Mouse (Mus musculus): ENCODE data around the gene Nars2. TPM values are rescaled to one million over a fixed set of nuclear protein-coding genes. Genes with fewer than 3 reads are reported as not detected.

Gene Nars2
- polyA plus RNA-seq (2012; rRNA removed) (7.4 and 8.5 TPM in 2 replicates), polyA plus RNA-seq (2014; fragmentation: Nextera tagmentation; extraction: Ambion mirVana) (21.0 and 23.1 TPM in 2 replicates)

DNA sequence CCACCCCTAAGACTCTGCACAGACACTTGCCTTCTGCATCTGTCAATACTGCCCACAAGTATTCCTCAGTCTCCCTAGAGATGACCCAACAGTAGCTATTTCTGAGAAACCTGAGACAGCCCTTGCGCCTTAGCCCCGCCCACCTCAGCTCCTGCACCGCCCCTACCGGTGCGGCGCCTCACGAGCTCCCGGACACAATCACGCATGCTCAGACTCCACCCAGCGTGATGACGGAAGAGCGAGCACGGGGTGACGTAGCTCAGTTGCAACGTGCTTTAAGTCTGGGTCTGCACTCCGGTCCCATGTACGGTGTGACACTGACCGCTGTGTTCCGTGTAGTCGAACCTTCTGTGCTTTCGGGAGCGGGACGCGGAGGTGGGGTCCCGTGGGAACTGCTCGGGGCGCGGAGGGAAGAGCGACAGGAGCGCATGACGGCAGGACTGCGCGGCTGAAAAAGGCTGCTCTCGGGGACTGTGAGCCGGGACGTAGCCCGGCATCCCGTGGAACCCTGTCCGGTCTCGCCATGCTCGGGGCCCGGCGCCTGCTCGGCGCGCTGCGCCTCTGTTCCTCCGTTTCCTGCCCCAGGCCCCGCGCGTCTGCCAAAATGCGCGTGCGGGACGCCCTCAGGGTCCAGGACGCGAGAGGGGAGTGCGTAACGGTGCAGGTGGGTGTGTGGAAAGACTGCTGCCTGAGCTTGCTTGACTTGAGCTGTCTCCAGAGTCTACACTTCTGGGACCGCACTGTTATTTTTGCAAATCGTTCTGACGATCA, at the start of gene Nars2:
TSS of gene Nars2 (plus strand) at position 225 of the 771 bp plus-strand sequence.
- DNase-seq (ENCODE audit: low spot score): peak; percentile 95
- WGBS: under 1% methylated on average over 49 of the region's 62 CpGs

DNA sequence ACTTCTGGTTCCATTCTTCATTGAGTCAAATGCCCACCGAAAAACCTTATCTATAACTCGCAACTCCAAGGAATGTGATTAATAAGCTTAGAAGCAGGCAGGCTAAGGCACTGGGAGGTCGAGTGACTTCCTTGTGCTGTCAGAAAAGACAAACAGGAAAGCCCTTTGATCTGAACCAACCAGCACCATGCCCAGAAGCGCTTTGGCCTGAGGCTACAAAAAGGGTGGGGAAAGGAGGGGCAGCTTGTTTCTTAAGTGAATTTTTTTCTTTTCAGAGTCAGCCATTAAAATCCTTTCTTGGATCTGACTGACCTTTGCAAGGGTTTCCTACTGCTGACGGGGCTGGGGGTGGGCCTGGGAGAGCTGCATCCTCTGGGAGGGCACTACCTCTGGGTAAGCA, 49.1 kb upstream of the Nars2 start:
- peaks cover 10% of the 10 kb centered on the region for H3K4me1 ChIP-seq (ENCODE audit: control insufficient read depth, insufficient read depth, low read length)
- H3K27ac ChIP-seq (replicated peaks; ENCODE audit: low read depth, low read length): no peak overlapping the region
- H3K9ac ChIP-seq (ENCODE audit: low read depth, low read length, severe bottlenecking): no peak overlapping the region
- ATAC-seq (ENCODE audit: low FRiP score, low read depth): no peak
- H3K4me3 ChIP-seq (replicated peaks; ENCODE audit: low read length): no peak overlapping the region
- no peak for TF ChIP-seq POLR2A (IDR thresholded peaks at IDR 0.05; ENCODE audit: borderline replicate concordance, extremely low read depth, insufficient read depth, insufficient read length)
- H3K36me3 ChIP-seq (ENCODE audit: control insufficient read depth, insufficient read depth, low read length): peaks cover 18% of the 10 kb centered on the region
- no peak overlapping the region for H3K4me2 ChIP-seq (replicated peaks; ENCODE audit: low read depth, low read length, severe bottlenecking)
- H3K27me3 ChIP-seq (ENCODE audit: control insufficient read depth, insufficient read depth, low read length): no peaks in the 10 kb centered on the region
- DNase-seq (ENCODE audit: low spot score): no peak
- WGBS: 49% methylated on average over 5 of the region's 5 CpGs
- H3K9me3 ChIP-seq (ENCODE audit: control insufficient read depth, low read length): no peaks in the 10 kb centered on the region

More for the DNA sequence above, at the start of gene Nars2:
- peak within 1 kb of the TSS; percentile 87 for H3K4me3 ChIP-seq (replicated peaks; ENCODE audit: low read length)
- peaks cover 6% of the 10 kb centered on the region; the same call in 1 of the 2 replicates for H3K4me1 ChIP-seq (ENCODE audit: control insufficient read depth, insufficient read depth, low read length)
- H3K27me3 ChIP-seq (ENCODE audit: control insufficient read depth, insufficient read depth, low read length): no peaks in the 10 kb centered on the region
- H3K36me3 ChIP-seq (ENCODE audit: control insufficient read depth, insufficient read depth, low read length): peaks cover 4% of the 10 kb centered on the region; the same call in 1 of the 2 replicates
- H3K9ac ChIP-seq (ENCODE audit: low read depth, low read length, severe bottlenecking): peak within 1 kb of the TSS; percentile 84
- no peaks in the 10 kb centered on the region for H3K9me3 ChIP-seq (ENCODE audit: control insufficient read depth, low read length)
- H3K4me2 ChIP-seq (replicated peaks; ENCODE audit: low read depth, low read length, severe bottlenecking): peak within 1 kb of the TSS; percentile 60
- H3K27ac ChIP-seq (replicated peaks; ENCODE audit: low read depth, low read length): peak within 1 kb of the TSS; percentile 83
- peak; percentile 100 for ATAC-seq (ENCODE audit: low FRiP score, low read depth)
- TF ChIP-seq POLR2A (IDR thresholded peaks at IDR 0.05; ENCODE audit: borderline replicate concordance, extremely low read depth, insufficient read depth, insufficient read length): peak; percentile 56; the same call in 1 of the 2 replicates

DNA sequence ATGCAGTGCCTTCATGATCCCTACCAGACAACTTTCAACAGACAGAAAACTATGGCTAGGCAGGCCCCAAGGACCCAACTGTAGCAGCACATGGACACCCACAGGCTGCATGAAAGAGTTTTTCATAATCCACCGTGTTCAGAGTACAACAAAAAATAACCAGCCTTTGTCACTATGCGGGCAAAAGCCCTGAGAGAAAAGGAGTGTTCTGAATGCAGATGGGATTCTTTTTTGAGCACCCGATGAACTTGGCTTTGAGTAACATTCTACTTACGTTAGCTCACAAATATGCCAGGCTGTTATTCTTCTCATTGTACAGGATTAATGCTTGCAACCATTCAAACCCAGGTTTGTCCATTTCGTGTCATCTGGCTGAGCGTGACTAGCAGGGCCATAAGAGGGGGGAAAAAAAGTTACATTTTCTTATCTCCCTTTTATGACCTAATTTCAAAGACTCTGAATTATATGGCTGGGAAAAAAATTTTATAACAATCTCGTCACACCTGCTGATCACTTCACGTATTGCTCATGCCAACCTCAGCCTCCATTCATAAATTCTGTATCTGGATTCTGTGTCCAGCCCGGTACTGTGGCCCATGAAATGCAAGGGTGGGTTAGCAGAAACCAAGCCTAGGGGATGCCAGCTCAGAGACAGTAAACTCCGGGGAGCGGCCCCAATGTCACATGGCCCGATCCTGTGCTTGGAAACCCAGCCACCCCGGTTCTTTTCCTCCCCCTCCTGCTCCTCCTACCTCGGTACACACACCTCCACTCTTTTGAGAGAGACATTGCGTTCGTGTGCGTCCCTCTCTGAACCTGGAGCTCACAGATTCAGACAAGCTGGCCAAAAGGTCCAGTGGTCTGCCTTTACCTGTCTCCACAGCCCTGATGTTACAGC, 48.0 kb upstream of the Nars2 start:
- WGBS: 82% methylated on average over 17 of the region's 17 CpGs
- no peak overlapping the region for H3K4me2 ChIP-seq (replicated peaks; ENCODE audit: low read depth, low read length, severe bottlenecking)
- no peak overlapping the region for H3K9ac ChIP-seq (ENCODE audit: low read depth, low read length, severe bottlenecking)
- no peak for ATAC-seq (ENCODE audit: low FRiP score, low read depth)
- no peaks in the 10 kb centered on the region for H3K9me3 ChIP-seq (ENCODE audit: control insufficient read depth, low read length)
- H3K27ac ChIP-seq (replicated peaks; ENCODE audit: low read depth, low read length): no peak overlapping the region
- no peak overlapping the region for H3K4me3 ChIP-seq (replicated peaks; ENCODE audit: low read length)
- peaks cover 10% of the 10 kb centered on the region for H3K4me1 ChIP-seq (ENCODE audit: control insufficient read depth, insufficient read depth, low read length)
- H3K36me3 ChIP-seq (ENCODE audit: control insufficient read depth, insufficient read depth, low read length): peaks cover 18% of the 10 kb centered on the region
- TF ChIP-seq POLR2A (IDR thresholded peaks at IDR 0.05; ENCODE audit: borderline replicate concordance, extremely low read depth, insufficient read depth, insufficient read length): no peak
- no peak for DNase-seq (ENCODE audit: low spot score)
- H3K27me3 ChIP-seq (ENCODE audit: control insufficient read depth, insufficient read depth, low read length): no peaks in the 10 kb centered on the region

DNA sequence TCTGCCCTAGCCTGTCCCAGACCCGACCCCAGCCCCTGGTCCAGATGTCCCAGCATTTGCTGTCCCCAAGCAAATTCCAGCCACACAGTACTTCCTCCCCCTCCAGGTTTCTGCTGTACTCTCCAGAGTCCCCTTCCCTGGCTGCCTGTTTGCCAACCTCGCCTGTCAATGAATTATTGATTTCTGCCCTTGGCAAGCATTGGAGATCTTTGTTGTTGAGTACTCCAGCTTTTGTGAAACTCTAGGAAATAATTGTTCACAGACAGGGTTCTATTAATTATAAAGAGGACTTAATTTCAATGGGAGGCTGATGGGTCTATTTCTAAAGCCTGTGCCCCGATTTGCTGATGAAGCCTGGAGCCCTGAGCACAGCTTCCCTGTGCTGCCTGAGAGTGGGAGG, 46.9 kb upstream of the Nars2 start:
- no peak for DNase-seq (ENCODE audit: low spot score)
- TF ChIP-seq POLR2A (IDR thresholded peaks at IDR 0.05; ENCODE audit: borderline replicate concordance, extremely low read depth, insufficient read depth, insufficient read length): no peak
- no peak for ATAC-seq (ENCODE audit: low FRiP score, low read depth)
- no peak overlapping the region for H3K9ac ChIP-seq (ENCODE audit: low read depth, low read length, severe bottlenecking)
- no peak overlapping the region for H3K4me3 ChIP-seq (replicated peaks; ENCODE audit: low read length)
- H3K4me2 ChIP-seq (replicated peaks; ENCODE audit: low read depth, low read length, severe bottlenecking): no peak overlapping the region
- no peaks in the 10 kb centered on the region for H3K27me3 ChIP-seq (ENCODE audit: control insufficient read depth, insufficient read depth, low read length)
- no peak overlapping the region for H3K27ac ChIP-seq (replicated peaks; ENCODE audit: low read depth, low read length)
- H3K4me1 ChIP-seq (ENCODE audit: control insufficient read depth, insufficient read depth, low read length): peaks cover 4% of the 10 kb centered on the region; the same call in 1 of the 2 replicates
- H3K36me3 ChIP-seq (ENCODE audit: control insufficient read depth, insufficient read depth, low read length): peaks cover 18% of the 10 kb centered on the region
- H3K9me3 ChIP-seq (ENCODE audit: control insufficient read depth, low read length): no peaks in the 10 kb centered on the region
- 43% methylated on average over 3 of the region's 3 CpGs for WGBS

DNA sequence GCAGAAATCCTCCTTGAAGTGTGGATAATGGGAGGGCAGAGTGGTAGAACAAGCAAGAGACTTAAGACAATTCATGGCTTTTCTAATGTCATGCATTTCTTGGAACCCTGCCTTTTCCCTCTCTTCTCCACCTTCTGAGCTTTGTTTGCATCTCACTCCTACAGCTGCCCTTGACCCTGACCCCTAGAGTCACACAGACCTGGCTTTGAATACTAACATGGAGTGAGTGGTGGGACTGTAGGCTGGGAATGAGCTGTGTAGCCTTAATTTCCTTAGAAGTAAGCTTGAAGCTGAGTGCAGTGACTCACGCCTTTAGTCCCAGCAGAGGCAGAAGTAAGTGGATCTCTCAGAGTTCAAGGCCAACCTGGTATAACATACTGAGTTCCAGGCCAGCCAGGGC, 46.4 kb upstream of the Nars2 start:
- H3K4me3 ChIP-seq (replicated peaks; ENCODE audit: low read length): no peak overlapping the region
- peaks cover 9% of the 10 kb centered on the region; the same call in 1 of the 2 replicates for H3K4me1 ChIP-seq (ENCODE audit: control insufficient read depth, insufficient read depth, low read length)
- no peak overlapping the region for H3K4me2 ChIP-seq (replicated peaks; ENCODE audit: low read depth, low read length, severe bottlenecking)
- ATAC-seq (ENCODE audit: low FRiP score, low read depth) (no peak), DNase-seq (ENCODE audit: low spot score) (no peak)
- H3K9me3 ChIP-seq (ENCODE audit: control insufficient read depth, low read length): no peaks in the 10 kb centered on the region
- H3K27me3 ChIP-seq (ENCODE audit: control insufficient read depth, insufficient read depth, low read length): no peaks in the 10 kb centered on the region
- H3K9ac ChIP-seq (ENCODE audit: low read depth, low read length, severe bottlenecking): no peak overlapping the region
- H3K36me3 ChIP-seq (ENCODE audit: control insufficient read depth, insufficient read depth, low read length): peaks cover 18% of the 10 kb centered on the region
- no peak overlapping the region for H3K27ac ChIP-seq (replicated peaks; ENCODE audit: low read depth, low read length)
- 89% methylated on average over 1 of the region's 1 CpGs for WGBS
- TF ChIP-seq POLR2A (IDR thresholded peaks at IDR 0.05; ENCODE audit: borderline replicate concordance, extremely low read depth, insufficient read depth, insufficient read length): no peak

Data from limb, embryonic 14.5 days (tissue).